Mouse (Mus musculus): Measurements from ENCODE around the gene Gm49405.

- no peak for TF ChIP-seq EP300 (IDR thresholded peaks at IDR 0.05)
- no peak for TF ChIP-seq CTCF (IDR thresholded peaks at IDR 0.05)
These were observed 49.0 kb upstream of the Gm49405 start for GRCm38 (mm10) chr19:3951461-3951860.
